Mouse (Mus musculus) induced T-regulatory cell, adult 2 months (primary cell): ENCODE data around the gene Gm42420.

Experiments
- DNase-seq: peaks from one replicate; pipeline ENCODE4 v3.0.0-alpha.2; 2012; ENCODE audit warnings: low read depth

Gm42420 gene

DNA sequence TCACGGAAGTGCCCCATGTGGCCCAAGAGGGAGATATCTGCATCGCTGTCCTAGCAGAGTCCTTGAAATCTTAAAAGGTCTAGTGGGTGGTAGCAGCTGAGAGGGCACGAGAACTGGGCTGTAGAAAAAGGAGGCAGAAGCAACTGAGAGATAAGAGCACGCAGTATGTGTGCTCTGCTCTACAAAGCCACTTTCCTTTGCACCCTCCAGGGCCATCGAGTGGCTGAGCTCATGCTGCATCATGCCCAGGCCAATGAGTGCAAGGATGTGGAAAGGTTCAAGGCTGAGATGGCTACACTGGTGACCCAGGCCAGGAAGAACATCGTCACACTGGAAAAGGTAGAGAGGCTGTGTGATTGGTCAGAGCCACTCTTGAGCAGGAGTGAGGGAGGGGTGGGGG lies at the start of gene Gm42420:
Gm42420 (plus strand) TSS at position 237 of the 400 bp plus-strand sequence.
- DNase-seq: no peak

DNA sequence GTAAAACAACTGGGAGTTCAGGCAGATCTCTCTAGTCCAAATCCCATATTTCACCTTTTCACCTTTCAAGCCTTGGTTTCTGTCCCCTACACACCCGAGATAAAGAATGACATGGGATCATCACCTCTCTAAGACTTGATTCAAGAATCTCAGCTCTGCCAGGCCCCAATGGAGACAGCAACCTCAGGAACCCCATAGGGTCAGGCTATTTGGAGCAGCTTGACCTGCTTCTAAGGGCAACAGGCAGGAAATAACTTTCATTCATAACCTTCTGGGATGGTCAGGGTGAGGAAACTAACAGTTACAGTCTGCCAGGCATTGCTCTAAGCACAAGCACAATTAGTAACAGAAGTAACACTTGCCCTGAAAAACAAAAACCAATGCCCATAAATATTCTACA lies 48.9 kb upstream of the Gm42420 start:
- DNase-seq: no peak

DNA sequence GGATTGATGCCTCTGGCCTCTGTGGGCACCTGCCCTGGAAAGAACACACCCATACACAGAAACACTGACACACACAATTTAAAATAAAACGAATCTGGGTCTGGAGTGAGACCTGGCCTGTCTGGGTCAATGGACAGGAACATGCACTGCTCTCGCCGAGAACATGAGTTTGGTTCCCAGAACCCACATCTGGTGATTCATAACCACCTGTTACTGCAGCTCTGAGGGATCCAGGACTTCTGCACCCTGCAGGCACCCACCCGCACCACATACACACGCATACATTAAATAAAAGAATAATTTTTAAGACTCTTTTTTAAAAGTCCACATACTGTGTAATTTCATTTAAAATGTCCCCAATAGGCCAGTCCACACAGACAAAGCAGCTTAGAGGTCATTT lies 48.3 kb upstream of the Gm42420 start:
- no peak for DNase-seq

DNA sequence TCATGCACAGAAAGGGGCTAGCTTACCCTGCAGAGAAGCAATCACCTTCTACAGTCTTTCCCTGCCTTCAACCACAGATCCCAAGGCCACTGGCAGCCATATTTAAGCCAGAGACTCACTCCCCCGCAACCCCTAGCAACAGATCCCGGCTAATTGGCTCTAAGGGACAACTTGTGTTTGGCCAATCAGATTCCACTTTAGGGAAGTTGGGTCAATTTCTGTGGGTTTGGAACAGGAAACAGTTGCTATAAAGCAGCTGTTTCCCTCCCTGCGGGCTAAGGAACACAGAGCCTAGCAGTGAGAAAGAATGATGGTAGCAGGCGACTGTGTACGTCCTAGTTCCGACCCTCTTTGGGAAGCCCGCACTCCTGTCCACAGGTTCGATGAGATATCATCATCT lies 47.3 kb upstream of the Gm42420 start:
- no peak for DNase-seq

DNA sequence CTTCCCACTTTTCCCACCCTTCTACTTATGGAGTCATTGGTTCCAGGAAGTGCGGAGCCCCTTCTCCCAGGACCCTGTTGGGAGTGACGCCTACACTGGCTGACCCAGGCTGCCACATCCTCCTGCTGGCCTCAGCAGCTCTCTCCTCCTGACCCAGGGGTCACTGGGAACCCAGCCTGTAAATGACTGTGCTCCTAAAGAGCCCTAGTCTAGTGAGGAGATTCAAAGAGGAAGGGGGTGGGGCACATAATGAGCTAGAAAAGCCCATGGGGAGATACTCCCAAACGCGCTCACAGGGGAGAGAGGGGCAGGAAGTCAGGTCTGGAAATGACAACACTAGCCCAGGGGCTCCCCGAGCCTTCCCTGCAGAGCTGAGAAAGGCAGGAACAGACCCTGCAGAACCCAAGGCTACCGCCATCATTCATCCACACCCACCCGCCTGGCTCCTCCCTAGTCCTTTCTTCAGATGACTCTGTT lies 45.8 kb upstream of the Gm42420 start:
- DNase-seq: peak; percentile 8

DNA sequence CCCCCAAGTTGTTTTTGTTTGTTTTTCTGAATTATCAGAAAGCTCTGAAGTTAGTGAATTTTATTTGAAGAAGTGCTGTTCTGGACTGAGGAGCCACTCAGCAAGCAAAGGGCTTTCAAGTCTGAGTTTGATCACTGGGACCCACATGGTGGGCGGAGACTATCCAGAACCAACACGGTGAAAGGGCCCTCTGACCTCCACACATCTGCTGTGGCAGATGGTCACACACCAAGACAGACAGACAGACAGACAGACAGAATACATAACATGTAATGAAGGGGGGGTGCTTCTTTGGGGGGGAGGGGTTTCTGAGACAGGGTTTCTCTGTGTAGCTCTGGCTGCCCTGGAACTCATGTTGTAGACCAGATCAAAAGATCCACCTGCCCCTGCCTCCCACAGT lies 45.0 kb upstream of the Gm42420 start:
- no peak for DNase-seq

DNA sequence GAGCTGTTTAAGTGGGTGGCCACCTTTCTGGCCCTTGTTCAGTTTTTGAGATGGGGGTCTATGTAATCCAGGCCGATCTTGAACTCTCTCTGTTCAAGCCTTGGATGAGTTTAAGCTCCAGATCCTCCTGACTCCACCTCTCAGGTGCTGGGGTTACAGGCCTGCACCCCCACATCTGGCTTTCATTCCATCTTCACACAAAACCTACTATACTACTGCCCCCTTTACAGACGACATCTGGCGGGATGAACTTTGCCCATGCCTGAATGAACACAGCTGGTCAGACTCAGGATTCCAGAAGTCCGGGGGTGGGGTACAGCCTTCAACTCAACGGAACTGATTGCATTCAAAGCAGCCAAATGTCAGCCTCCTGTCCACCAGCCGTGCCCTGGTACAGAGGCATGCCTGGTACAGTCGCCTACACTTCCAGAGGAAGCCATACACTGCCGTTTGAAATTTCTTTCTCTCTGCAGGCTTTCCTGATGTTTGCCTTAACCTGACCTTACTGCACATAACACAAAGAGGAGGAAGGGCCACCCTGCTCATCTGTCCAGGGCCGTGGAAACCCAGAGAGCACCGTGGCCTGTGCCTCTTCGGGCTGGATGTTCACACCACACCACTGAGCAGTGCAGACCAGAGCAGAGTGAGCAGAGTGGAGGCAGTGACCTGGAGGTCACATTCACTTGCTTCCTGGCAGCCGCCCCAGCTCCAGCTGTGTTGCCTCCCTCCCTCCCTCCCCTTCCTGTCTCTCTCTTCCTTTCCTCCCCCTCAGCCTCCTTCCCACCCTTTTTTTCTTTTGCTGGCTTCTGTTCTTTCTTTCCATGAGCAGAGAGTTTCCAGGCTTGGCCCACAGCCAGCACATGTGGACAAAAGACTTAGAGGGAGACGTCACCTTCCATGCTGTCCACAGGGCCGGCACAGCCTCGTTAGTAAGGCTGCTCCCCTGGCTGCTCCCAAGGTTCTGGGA lies 42.6 kb upstream of the Gm42420 start:
- no peak for DNase-seq

DNA sequence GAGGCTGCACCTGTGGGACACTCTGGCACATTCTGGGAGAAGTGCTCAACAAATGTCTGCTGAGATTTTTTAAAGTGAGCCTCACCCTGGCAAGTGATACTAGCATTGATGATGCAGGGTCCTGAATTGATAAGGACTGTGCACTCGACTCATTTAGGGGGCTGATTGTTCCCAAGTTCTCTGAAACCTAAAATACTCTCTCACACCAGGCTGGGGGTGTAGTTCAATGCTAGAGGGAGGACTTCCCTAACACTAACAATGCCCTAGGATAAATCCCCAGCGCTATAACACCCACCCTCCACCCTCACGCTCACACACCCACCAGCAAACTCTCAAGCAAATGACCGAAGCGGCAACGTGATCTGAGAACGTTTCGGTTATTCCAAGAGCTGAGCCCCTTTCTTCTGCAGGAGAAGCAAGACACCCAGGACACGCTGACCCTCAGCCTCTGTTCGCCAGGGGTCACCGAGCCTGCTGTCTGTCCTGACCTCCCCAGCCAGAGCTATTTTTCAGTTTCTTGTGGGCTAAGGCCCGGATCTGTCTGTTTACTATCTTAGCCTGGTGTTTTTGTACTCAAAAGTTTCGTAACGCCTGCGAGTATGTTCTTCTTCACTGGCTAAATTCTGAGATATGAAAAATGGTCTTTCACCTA lies 41.7 kb upstream of the Gm42420 start:
- DNase-seq: no peak

DNA sequence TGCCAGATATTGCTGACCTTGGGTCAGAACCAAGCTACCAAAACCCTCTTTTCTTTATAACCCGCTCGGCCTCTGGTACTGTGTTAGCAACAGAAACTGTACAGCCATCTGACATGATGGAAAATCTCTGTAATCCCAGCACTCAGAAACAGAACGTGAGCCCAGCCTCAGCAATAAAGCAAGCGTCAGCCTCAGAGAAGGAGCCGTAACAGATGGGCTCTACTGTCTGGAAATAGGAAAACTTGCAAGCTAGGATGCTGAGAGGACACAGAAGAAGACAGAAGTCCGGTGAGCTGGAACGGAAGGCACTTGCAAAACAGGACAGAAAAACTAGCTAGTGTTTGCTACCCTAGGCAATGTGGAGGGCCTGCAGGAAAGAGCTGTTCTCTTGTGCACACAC lies 40.1 kb upstream of the Gm42420 start:
- DNase-seq: no peak

DNA sequence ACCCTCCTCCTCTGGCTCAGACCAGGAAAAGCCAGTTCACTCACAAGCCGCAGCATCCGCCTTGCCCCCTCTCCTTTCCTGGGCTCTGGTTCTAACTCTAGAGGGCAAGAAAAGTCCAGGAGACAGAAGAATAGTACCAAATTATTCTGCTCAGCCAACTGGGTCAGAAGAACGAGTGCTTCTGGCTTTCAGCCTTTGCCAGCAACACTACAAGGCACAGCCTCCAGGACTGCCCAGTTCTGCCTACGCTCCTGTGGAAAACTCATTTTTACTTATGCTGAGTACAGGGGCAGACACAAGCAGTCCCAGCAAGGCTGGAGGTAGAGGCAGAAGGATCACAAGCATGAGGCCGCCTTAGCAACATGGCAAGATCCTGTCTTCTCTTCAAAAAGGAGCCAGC lies 37.5 kb upstream of the Gm42420 start:
- no peak for DNase-seq

DNA sequence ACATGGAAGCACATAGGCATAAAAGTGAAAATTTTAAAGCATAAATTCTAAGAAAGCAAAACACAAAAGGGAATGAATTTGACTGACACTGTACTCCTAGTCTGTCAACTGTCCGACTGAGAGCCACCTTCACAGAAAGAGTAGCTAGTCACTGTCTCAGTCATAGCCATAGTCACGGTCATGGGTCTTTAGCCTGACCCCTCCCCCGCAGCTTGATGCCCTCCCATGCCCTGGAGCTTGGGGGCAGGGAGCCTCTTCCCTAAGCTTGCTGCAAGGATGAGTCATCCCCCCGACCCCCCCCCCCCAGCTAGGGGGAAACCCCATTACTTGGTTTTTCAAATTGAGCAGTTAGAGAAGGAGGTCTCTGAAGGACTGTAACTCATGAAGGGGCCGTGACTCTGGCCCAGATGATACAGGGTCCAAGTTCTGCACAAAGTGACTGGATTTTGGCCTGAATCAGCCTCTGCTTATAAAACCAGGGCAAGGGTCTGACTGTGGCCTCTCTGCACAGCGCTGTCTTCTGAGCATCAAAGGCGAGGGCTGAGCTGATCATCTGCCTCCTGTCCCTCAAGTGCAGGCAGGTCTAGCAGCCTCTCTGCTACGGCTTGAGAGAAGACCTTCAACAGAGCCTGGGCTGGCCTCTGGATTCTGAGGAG lies 33.4 kb upstream of the Gm42420 start:
- DNase-seq: no peak

DNA sequence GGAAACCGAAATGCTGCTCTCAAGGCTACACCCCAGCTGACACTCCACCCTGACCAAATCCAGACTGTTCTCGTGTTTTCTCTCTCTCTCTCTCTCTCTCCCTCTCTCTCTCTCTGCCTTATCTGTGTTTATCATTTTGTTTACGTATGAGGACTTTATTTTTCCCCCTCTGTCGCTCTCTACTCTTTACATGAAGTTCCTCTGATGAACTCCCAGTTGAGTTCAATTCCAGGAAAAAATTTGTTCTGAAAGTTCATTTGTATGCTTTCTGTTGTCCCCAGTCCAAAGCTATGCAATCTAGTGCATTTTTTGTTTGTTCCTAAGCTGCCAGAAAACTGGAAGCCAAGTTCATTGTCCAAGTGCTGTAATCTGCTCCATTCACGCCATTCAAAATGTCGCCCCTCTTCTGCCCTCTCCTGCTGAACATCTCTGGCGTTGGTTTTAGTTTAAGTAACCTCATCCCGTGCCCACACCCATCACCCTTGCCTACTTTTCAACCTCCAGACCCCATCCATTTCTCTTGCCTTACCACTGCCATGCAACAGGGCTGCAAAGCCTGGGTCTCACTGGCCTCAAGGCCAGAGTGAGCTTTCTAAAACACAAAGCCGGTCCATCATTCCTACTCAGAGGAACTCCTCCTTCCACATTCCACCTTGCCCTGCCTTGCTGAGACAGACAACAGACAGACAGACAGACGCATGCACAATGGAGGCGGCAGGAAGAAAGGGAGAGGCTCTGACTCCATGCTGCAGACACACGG lies 30.5 kb upstream of the Gm42420 start:
- DNase-seq: no peak

DNA sequence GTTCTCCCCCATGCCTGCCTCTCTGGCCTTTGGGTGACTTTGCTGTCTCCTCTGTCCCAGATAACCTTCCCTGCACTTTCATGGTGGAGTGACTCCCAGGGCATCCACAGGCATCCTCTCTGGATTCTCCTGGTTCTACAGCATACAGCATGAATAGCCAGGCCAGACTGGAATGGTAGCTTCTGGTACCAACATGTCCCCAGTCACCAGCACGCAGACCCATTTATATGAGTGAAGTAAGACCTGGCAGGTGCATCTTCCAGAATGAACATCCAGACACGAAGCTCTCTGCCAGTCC lies 30.0 kb upstream of the Gm42420 start:
- no peak for DNase-seq

DNA sequence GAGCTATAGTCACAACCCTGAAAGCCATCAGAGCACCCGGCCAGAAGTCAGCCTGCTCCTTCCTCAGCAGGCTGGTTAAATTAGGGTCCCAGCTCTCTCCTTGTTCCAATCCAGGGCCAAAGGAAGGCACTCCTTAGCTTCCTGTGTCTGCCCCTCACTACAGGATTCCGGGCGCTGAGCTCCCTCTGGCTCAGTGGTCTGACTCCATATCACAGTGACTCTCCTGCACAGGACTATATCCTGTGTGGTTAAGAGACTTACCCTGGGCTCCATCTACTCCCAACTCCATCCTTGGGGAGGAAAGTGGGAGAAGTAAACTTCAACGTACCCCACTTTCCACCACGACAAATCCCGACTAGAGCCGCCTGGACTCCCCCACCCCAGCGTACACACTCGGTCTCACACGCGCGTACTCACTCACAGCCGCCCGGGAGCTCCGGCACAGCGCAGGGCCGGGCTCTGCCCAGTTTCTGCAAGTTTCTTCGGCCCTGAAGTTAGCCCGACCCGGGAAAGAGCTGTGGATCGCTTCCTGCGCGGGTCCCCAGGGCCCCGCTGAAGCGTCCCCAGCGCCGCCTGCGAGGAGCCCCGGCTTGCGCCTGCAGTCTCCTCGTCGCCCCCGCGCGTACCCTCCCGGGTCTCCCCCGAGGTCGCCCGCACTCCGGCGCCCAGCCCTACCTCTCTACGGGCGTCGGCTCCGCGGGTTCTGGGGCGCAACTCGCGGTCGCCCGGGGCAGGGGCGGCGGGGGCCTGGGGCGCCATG lies 28.5 kb upstream of the Gm42420 start:
- DNase-seq: no peak

DNA sequence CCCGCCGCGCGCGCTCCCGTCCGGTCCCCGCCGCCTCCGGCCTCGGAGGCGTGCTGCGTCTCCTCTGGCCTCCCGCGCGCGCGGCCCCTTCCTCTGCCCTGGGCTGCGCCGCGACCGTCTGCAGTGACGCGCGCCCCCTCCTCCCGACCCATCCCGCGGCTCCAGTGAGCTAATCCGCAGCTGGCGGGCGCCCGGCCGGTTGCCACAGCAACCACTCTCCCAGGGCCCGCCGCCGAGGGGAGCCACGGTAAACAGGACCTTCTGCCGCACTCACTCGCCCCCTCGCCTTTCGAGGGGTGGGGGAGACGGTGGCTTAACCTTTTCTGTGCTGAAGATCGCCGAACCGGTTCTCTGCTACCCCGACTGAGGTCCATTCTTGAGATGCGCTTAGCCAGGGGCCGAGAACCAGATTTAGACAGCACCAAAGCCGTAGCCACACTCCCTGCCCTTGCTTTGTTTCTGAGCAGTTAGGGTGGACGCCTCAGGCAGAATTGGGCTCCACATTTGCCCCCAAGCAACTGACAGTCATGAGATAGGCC lies 27.8 kb upstream of the Gm42420 start, which contains the start of gene Dennd2a:
Dennd2a (minus strand) TSS at position 145 of the 539 bp plus-strand sequence.
- no peak for DNase-seq

DNA sequence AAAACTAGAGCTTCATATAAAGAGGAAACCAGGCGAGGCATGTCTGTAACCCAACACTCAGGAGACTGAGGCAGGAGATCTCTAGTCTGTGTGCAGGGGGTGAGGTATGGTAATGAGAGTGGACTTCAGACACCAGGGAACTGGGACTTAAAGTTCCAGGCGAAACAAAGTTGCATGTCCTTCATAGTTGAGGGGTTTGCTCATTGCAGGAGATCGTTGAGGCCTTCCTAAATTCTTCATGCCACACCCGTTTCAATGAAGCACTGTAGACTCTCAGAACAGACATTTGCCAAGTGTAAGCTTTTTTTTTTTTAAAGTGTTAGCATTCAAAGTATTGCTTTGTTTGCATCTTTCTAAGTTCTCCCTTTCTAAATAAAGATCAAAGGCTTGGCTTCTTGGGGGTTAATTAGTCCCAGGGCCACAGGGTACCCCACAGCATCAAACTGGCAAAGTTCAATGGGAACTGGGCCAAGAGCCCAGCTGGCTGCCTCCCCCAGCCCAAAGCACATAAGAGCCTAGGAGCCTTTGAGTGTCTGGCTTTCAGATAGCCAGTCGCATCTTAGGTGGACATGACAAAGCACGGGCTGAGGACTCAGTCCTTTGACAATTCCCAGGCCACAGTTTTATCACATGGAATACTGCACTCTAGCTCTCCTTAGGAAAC lies 26.1 kb upstream of the Gm42420 start:
- no peak for DNase-seq

DNA sequence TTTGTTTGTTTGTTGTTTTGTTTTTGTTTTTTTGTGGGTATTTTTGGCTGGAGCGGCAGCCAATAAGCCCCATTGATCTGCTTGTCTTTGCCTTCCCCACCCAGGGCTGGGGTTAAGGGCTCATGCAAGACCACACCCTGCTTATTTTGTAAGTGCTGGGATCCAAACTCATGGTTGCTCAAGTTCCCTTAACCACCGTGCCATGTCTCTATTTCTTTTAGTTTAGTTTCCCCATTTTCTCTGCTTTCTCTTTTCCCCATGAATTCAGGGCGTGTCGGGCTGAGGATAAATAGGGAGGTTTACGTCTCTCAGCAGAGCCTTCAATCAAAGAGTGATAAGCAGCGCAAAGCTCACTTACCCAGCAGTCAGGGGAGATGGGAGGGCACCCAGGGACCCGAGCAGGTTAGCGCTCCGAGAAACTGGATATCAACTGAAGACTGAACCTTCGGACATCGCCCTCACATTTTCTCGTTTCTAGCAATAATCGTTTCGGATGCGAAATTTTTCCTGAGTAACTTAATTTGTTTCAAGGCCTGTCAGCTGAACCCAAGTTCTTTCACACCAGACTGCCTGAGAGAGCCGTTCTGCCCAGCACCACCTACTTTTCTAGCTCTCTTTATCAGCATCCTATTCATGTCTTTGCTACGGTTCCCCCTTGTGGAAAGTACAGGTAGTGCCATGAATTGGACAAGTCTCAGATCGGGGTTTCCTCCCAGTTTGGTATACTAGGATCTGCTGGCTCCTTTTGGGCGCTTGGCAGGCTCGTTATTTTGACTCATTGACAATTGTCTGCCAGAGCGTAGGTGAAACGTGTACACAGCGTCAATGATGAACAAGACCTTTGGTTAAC lies 23.2 kb upstream of the Gm42420 start:
- DNase-seq: peak; percentile 90

DNA sequence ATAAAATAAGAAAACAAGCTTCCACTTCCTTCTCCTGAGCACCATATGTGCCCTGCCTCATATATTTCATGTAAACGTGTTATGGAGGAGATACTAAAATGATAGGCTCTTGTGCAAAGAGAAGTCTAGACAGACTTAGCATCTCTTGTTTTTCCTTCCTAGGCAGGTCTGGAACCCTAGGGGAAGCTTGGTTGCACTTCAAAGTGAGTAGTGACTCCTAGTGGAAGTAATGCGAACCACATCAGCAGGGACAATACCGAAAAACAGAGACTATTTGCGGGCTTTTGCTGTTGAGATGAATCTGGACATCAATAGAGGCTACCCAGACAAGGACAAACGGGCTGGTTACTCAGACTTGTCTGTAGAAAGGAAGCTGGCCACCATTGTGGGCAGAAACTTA lies 18.0 kb upstream of the Gm42420 start:
- peak; percentile 72 for DNase-seq

DNA sequence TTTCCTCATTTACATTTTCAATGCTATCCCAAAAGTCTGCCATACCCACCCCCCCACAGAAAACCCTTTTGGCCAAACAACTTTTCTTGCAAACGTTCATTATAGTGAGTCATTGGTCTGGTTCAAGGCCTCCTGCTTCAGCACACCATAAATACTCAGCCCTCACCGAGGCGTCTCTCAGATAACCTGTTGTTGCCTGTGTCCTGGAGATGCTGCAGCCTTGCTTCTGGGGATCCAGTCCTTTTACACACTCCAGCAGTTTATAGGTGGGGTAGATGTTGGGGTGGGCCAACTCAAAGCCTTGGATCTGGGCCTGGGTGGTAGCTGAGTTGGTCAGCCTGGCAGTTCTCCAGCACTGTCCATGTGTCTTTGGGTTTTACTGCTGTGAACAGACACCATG lies 15.1 kb upstream of the Gm42420 start:
- no peak for DNase-seq
